Mouse (Mus musculus) spleen, adult 2 months (tissue): Measurements from ENCODE around the gene Hsd17b14.

ENCODE experiments used
- CTCF ChIP-seq: fragments of 200-500 bp; IDR thresholded peaks from 2 replicates; pipeline ENCODE4 v1.5.1; 2011; ENCODE audit warnings: mild to moderate bottlenecking, inconsistent platforms; ENCODE audit not compliant: insufficient read depth, insufficient read length, insufficient replicate concordance; ENCODE audit errors: extremely low read depth
- POLR2A ChIP-seq: fragments of 200-500 bp; IDR thresholded peaks from 2 replicates; pipeline ENCODE4 v1.6.1; 2011; ENCODE audit warnings: low read depth, low read length, inconsistent platforms

GRCm38 (mm10) chr7:45596107-45596506, 41.4 kb downstream of the Hsd17b14 start:
- TF ChIP-seq POLR2A, result no peak
- no peak for TF ChIP-seq CTCF
